Comparison of ENCODE assay signal across 8 mouse cellular contexts in the genomic region with DNA sequence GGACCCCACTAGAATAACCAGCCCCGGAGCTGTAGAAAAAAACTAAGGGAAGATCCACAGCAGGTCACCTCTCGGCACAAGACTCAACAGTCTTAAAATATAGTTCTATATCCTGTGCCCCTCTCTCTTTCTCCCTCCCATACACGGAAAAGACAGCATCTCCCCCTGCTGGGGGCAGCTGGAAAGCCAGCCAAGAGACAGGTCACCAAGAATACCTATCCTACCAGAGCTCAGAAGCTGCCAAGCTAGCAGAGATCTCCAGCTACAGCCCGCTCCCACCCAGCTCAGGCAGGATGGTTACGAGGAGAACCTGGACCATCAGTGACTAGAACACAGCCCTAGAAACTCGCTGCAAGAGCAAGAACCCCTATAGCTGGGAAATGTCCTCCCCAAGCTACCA. TPM values are rescaled to one million over a fixed set of nuclear protein-coding genes. Genes with fewer than 3 reads are reported as not detected.
DNase-seq lines count a peak whose midpoint lies in the region; ATAC-seq and TF ChIP-seq lines count a peak whose summit lies in the region.

No protein-coding gene starts in this region.

- WGBS in intestine, embryonic 14.5 days = 31% methylated on average over 6 of the region's 6 CpGs

- no peak overlapping the region for H3K4me2 ChIP-seq in intestine, embryonic 14.5 days (ENCODE audit: low read length)

- peak; percentile 63 for TF ChIP-seq CTCF in E14TG2a.4 (conservative IDR thresholded peaks at IDR 0.05; ENCODE audit: low read length)

- H3K4me1 ChIP-seq in E14TG2a.4 (replicated peaks; ENCODE audit: low read depth, low read length) = peaks cover 100% of the 10 kb centered on the region
- peaks cover 74% of the 10 kb centered on the region for H3K4me1 ChIP-seq in intestine, embryonic 14.5 days (replicated peaks; ENCODE audit: control insufficient read depth, insufficient read depth, low read length)

- H3K4me3 ChIP-seq in E14TG2a.4 (replicated peaks; ENCODE audit: low read length) = no peak overlapping the region
- no peak overlapping the region for H3K4me3 ChIP-seq in intestine, embryonic 14.5 days (ENCODE audit: low read depth, low read length)

- peak; percentile 47 for DNase-seq in layer of hippocampus, adult 11-12 months (ENCODE audit: low spot score)
- DNase-seq in layer of hippocampus, adult 9-11 months = no peak
- peak; percentile 53 for DNase-seq in c-Kit-positive CD71-positive TER-119-negative erythroid progenitor cells, embryonic 14.5 days (ENCODE audit: low read depth)
- peak; percentile 86 for DNase-seq in intestine, embryonic 14.5 days (ENCODE audit: low spot score)
- peak; percentile 40 to 70 for DNase-seq in natural killer cell, adult 2 months (ENCODE audit: low spot score in 2 of 2)
- no peak for DNase-seq in c-Kit-positive CD71-positive TER-119-positive erythroid progenitor cells, embryonic 14.5 days (ENCODE audit: low spot score)
- DNase-seq in gastrocnemius, postnatal 10 days = no peak

- no peak for ATAC-seq in intestine, embryonic 14.5 days (replicated peaks; ENCODE audit: low FRiP score, low TSS enrichment, low read depth)

- no peaks in the 10 kb centered on the region for H3K9me3 ChIP-seq in E14TG2a.4 (ENCODE audit: low read length)
- H3K9me3 ChIP-seq in intestine, embryonic 14.5 days (ENCODE audit: control insufficient read depth, low read length) = no peaks in the 10 kb centered on the region

- no peak overlapping the region for H3K9ac ChIP-seq in intestine, embryonic 14.5 days (ENCODE audit: low read length)

- no peak overlapping the region for H3K27ac ChIP-seq in intestine, embryonic 14.5 days (ENCODE audit: low read depth)

- peaks cover 27% of the 10 kb centered on the region for H3K36me3 ChIP-seq in E14TG2a.4 (ENCODE audit: insufficient read depth, low read length)
- 0 out of 2 replicates have a peak, but pooled peaks cover 5% of the 10 kb centered on the region for H3K36me3 ChIP-seq in intestine, embryonic 14.5 days (ENCODE audit: control insufficient read depth, insufficient read depth, low read length)

- H3K27me3 ChIP-seq in E14TG2a.4 (ENCODE audit: insufficient read depth, low read length) = peaks cover 7% of the 10 kb centered on the region; the same call in 1 of the 2 replicates
- no peaks in the 10 kb centered on the region for H3K27me3 ChIP-seq in intestine, embryonic 14.5 days (replicated peaks; ENCODE audit: control insufficient read depth, insufficient read depth, low read length)

RNA-seq across cellular contexts. Expression of a gene that starts 6.8 kb away (rescaled TPM):
- 45.4 and 53.2 TPM in 2 replicates for polyA plus RNA-seq in intestine, embryonic 14.5 days (2014; fragmentation: Nextera tagmentation; extraction: Ambion mirVana)
- 10 to 100 TPM; 68.5 to 86.9 TPM for total RNA-seq in gastrocnemius, postnatal 10 days (2021)

RNA-seq across cellular contexts. Expression of a gene that starts 25.5 kb away (rescaled TPM):
- 16.5 and 16.6 TPM in 2 replicates for polyA plus RNA-seq in intestine, embryonic 14.5 days (2014; fragmentation: Nextera tagmentation; extraction: Ambion mirVana)
- total RNA-seq in gastrocnemius, postnatal 10 days (2021) = 1 to 10 TPM in 1 of 2 experiments, under 1 TPM in 1; 0.99 to 1.2 TPM

RNA-seq across cellular contexts. Expression of a gene that starts 33.7 kb away (rescaled TPM):
- polyA plus RNA-seq in intestine, embryonic 14.5 days (2014; fragmentation: Nextera tagmentation; extraction: Ambion mirVana) = 36.0 and 37.4 TPM in 2 replicates
- total RNA-seq in gastrocnemius, postnatal 10 days (2021) = 10 to 100 TPM; 32.2 to 34.6 TPM

RNA-seq across cellular contexts. Expression of a gene that starts 38.1 kb away (rescaled TPM):
- polyA plus RNA-seq in intestine, embryonic 14.5 days (2014; fragmentation: Nextera tagmentation; extraction: Ambion mirVana) = 88.4 and 89.9 TPM in 2 replicates
- total RNA-seq in gastrocnemius, postnatal 10 days (2021) = 10 to 100 TPM; 83.1 to 84.4 TPM

RNA-seq across cellular contexts. Expression of a gene that starts 45.4 kb away (rescaled TPM):
- 0.08 and 0.16 TPM in 2 replicates for polyA plus RNA-seq in intestine, embryonic 14.5 days (2014; fragmentation: Nextera tagmentation; extraction: Ambion mirVana)
- total RNA-seq in gastrocnemius, postnatal 10 days (2021) = 10 to 100 TPM; 48.7 to 54.4 TPM

Comparison
In these comparisons a context has a peak if more than half of its experiments do, and no peak if none do; other contexts are left out.
1. DNase-seq: peak in layer of hippocampus, adult 11-12 months (single experiment), c-Kit-positive CD71-positive TER-119-negative erythroid progenitor cells, embryonic 14.5 days (single experiment), intestine, embryonic 14.5 days (single experiment) and natural killer cell, adult 2 months (2 of 2); none in layer of hippocampus, adult 9-11 months (single experiment), c-Kit-positive CD71-positive TER-119-positive erythroid progenitor cells, embryonic 14.5 days (single experiment) and gastrocnemius, postnatal 10 days (single experiment).